8 mouse cellular contexts compared by ENCODE assay signal in genomic region chr1:176814036-176814420, GRCm38 (mm10). TPM values are rescaled to one million over a fixed set of nuclear protein-coding genes. Genes with fewer than 3 reads are reported as not detected.
A peak's percentile ranks its signal among the peaks of the same experiment; 100 is the strongest.
DNase-seq lines count a peak whose midpoint lies in the region; ATAC-seq and TF ChIP-seq lines count a peak whose summit lies in the region.

Gene Cep170 (minus strand): TSS chr1:176814067.

- ATAC-seq in hematopoietic stem cell, adult 5-6 weeks (replicated peaks in 1 of 2; ENCODE audit: insufficient read depth in 1 of 2, low FRiP score in 2 of 2, low TSS enrichment in 1 of 2, low read depth in 1 of 2, poor library complexity in 2 of 2, severe bottlenecking in 2 of 2): peak; percentile 53 to 65
- peak; percentile 95 for ATAC-seq in lung, embryonic 14.5 days (ENCODE audit: insufficient read depth)

- peak within 1 kb of the TSS; percentile 96 for H3K27ac ChIP-seq in lung, embryonic 14.5 days (ENCODE audit: low read depth)
- peak within 1 kb of the TSS; percentile 91 for H3K27ac ChIP-seq in olfactory bulb, adult 2 months (ENCODE audit: insufficient read depth, low read depth, low read length)

- peaks cover 4% of the 10 kb centered on the region; the same call in 1 of the 2 replicates for H3K4me1 ChIP-seq in lung, embryonic 14.5 days (ENCODE audit: insufficient read depth)
- peaks cover 6% of the 10 kb centered on the region; the same call in 1 of the 2 replicates for H3K4me1 ChIP-seq in olfactory bulb, adult 2 months (ENCODE audit: control insufficient read depth, insufficient read depth, low read length)

- no peaks in the 10 kb centered on the region for H3K36me3 ChIP-seq in lung, embryonic 14.5 days (ENCODE audit: insufficient read depth)

- peak; percentile 53 for TF ChIP-seq POLR2A in olfactory bulb, adult 2 months (IDR thresholded peaks at IDR 0.05; ENCODE audit: insufficient read depth, low read depth, low read length)

- no peaks in the 10 kb centered on the region for H3K27me3 ChIP-seq in lung, embryonic 14.5 days (ENCODE audit: insufficient read depth, low read length)

- peak within 1 kb of the TSS; percentile 76 for H3K4me2 ChIP-seq in lung, embryonic 14.5 days

- no peaks in the 10 kb centered on the region for H3K9me3 ChIP-seq in lung, embryonic 14.5 days (ENCODE audit: low read depth, low read length)

- WGBS in lung, embryonic 14.5 days: under 1% methylated on average over 25 of the region's 28 CpGs
- under 1% methylated on average over 28 of the region's 28 CpGs for WGBS in olfactory bulb, adult 2 months

- peak within 1 kb of the TSS; percentile 91 for H3K9ac ChIP-seq in lung, embryonic 14.5 days

- no peak for TF ChIP-seq CTCF in lung, embryonic 14.5 days (IDR thresholded peaks at IDR 0.05; ENCODE audit: low read depth)
- no peak for TF ChIP-seq CTCF in olfactory bulb, adult 2 months (IDR thresholded peaks at IDR 0.05; ENCODE audit: insufficient read depth, low read depth, low read length)

- peak within 1 kb of the TSS; percentile 79 for H3K4me3 ChIP-seq in lung, embryonic 14.5 days (ENCODE audit: low read depth, low read length)
- H3K4me3 ChIP-seq in olfactory bulb, adult 2 months (ENCODE audit: insufficient read depth, low read depth, low read length): peak within 1 kb of the TSS; percentile 90

- peak; percentile 99 for DNase-seq in MN1 (ENCODE audit: low spot score)
- DNase-seq in cerebellum, adult 8-10 months: peak; percentile 98
- peak; percentile 99 for DNase-seq in forelimb bud, embryonic 11.5 days (ENCODE audit: low read depth, low spot score)
- DNase-seq in layer of hippocampus, adult 8-10 months (ENCODE audit: low spot score in 2 of 2): peak; percentile 94 to 98
- DNase-seq in lung, embryonic 14.5 days: peak; percentile 99
- DNase-seq in thymus, adult 18-20 months: peak; percentile 88 to 93

RNA-seq across cellular contexts. Expression of gene Cep170, which starts in this region (rescaled TPM):
- total RNA-seq in hematopoietic stem cell, adult 5-6 weeks (2017): 42.3 and 50.5 TPM in 2 replicates
- total RNA-seq in layer of hippocampus, adult 8-10 months (2022): 100 to 1,000 TPM in 1 of 4 experiments, 10 to 100 TPM in 3; 86.4 to 110 (median 92.6) TPM
- 29.5 and 31.7 TPM in 2 replicates for polyA plus RNA-seq in lung, embryonic 14.5 days (2014; fragmentation: Nextera tagmentation; extraction: Ambion mirVana)
- 160 and 427 TPM in 2 replicates for polyA plus RNA-seq in olfactory bulb, adult 2 months (2012; ENCODE audit: insufficient read depth, insufficient read length, low replicate concordance, missing spikeins)

Comparison
In these comparisons a context has a peak if more than half of its experiments do, and no peak if none do; other contexts are left out.
1. Peak in every context shown above with its lines: DNase-seq, ATAC-seq, H3K4me3 ChIP-seq and H3K27ac ChIP-seq.